Mouse (Mus musculus) ovary, postnatal 14 days (tissue): ENCODE measurements around the gene Serpinf2.
"Not testable (repeated sequence)": the region's sequence is repeated elsewhere in the genome, so short reads cannot be mapped to it uniquely, and the experiment has no call there.

Source experiments
- DNase-seq: peaks from one replicate; pipeline ENCODE4 v3.0.0; 2022; ENCODE audit warnings: low spot score

The Serpinf2 gene

DNA sequence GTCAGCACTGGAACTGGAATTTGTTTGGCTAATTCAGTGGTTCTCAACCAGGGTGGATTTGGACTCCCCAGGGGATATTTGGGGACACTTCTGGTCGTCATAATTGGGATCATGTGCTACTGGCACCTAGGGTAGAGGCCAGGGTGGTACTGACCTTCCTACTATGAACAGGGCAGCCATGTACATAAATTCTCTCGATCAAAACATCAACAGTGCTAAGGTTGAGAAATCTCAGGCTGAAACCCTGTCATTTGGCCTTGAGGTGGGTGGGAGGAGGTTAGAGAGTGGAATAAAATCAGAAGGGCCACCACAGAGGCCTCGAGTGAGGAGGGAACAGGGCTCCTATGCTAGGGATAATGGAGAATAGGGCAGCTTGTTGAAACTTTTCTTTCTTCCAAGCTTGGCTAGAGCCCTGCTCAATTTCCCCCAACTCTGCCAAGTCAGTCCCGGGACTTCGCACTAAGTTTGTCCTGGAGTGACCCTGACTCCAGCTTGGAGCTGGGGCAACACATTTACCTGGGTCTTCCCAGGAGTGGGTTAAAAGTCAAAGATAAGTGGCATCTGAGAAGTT is 19.8 kb upstream of the Serpinf2 start:
- no peak for DNase-seq

DNA sequence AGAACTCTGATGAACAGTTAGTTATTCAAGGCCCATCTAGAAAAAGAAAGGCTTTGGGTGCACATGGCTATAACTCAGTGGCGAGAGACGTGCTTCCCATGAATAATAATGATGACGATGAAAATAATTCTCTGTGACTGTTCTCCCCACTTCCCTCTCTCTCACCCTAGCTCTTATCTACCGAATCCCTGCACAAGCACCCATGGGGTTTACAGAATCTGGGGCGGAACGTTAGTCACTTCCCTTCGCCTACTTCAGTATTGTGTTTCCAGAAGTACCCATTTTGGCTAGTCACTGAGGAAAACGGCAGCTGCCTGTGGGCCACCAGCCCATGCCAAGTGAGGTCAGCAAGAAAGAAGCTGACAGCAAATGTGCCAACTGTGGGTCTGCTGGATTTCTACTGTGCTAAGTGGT is 19.2 kb upstream of the Serpinf2 start:
- no peak for DNase-seq

GRCm38 (mm10) chr11:75458169-75458568 is 18.8 kb upstream of the Serpinf2 start:
- DNase-seq = no peak

GRCm38 (mm10) chr11:75456440-75456871 is 17.1 kb upstream of the Serpinf2 start:
- no peak for DNase-seq

DNA sequence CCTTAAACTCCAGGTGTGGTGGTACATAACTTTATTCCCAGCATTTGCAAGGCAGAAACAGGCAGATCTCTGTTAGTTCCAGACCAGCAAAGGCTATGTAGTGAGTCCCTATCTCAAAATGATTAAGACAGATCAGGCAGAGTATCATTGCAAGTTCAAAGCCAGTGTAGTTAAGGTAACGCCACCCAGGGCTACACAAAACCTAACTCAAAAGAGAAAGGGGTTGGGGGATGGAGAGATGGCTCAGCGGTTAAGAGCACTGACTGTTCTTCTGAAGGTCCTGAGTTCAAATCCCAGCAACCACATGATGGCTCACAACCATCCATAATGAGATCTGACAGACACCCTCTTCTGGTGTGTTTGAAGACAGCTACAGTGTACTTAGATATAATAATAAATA is 16.6 kb upstream of the Serpinf2 start:
- not testable (repeated sequence) for DNase-seq

DNA sequence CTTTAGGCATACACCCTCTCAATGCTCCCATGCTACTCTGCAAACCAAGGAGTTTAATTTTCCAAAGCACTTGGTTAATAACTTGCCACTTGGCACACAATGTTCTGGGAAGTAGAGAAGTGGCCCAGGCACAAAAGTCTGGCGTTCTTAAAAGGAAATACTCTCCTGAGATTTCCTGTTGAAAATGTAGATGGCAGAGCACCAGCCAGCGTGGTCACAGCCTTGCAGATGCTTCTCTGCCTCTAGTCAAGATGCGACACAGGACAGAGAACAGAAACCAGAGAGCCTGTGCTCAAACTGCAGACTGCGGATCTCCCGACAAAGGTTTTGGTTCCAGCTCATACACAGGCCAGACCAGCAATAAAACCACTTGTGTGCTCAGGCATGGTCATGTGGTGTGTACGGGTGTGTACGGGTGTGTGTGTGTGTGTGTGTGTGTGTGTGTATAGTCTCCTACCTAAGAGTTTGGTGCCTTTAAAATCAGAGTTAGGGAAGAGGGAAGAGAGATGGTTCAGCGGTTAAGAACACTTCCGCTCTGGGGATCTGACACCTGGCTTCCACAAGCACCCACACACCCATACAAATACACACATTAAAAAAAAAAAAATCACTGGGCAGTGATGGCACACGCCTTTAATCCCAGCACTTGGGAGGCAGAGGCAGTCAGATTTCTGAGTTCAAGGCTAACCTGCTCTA is 15.8 kb upstream of the Serpinf2 start:
- no peak for DNase-seq

DNA sequence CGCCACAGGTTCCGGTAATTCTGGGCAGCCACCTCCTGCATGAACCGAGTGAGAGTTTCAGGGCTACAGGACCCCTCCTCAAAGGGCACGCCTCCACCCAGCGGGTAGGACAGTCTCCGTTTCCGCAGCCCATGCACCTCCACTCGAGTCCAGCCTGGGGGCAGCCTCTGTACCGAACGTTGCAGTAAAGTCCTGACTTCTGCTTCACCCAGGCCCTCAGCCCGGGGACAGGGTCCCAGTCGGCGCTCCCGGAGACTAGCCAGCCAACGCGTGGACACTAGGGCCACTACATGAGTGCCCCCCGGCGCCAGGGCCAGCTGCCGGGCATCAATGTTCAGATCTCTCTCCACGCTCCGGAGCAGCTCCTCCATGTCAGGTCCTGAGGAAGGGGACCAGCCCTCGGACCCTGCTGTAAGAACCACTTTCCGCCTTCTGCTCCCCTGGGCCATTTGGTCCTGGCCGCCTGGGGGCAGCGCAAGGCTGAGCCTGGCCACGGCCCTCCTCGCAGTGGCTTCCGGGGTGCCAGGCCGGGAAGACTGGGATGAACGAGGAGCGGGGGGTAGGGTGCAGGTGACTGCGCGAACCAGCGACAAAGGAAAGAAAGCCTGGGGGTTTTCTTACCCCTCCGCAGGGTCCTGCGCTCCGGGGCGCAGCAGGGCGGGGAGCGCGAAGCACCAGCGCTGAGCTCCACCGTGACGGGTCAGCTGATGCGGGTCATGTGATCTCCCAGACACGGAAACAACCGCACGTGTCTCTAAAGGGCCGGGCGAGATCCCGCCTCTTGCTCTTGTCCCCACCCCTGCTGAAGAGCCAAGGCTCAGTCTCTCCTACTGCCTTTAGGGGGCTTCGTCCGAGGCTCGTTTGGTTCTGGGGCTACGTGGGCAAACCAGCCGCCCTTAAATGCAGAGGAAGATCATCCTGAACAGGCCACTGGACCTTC is 14.9 kb upstream of the Serpinf2 start, which contains the start of gene Wdr81:
Gene Wdr81, minus strand, starts transcription at position 727 of the 940 bp plus-strand sequence.
- DNase-seq = peak; percentile 70

GRCm38 (mm10) chr11:75452812-75453557 is 13.6 kb upstream of the Serpinf2 start:
- no peak for DNase-seq

DNA sequence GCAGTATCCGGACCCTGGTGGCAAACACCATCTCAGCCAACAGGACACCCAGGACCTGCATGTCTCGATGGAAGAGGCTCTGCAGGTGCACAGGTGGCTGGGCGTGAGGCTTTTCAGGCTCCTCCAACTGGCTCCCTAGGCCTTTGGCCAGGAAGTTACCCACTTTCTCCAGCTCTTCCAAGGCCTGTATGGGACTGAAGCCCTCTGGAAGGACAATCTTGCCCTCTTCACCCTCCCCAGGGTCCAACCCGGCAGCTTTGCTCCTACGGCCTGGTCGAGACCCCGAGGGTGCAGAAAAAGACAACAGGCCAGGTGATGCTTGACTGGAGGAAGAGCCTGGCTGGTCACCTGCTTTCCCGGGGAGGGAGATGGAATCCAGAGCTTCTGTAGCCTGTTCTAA is 12.7 kb upstream of the Serpinf2 start:
- DNase-seq = no peak

- no peak for DNase-seq
Measured at GRCm38 (mm10) chr11:75450936-75451335, 11.5 kb upstream of the Serpinf2 start.

DNA sequence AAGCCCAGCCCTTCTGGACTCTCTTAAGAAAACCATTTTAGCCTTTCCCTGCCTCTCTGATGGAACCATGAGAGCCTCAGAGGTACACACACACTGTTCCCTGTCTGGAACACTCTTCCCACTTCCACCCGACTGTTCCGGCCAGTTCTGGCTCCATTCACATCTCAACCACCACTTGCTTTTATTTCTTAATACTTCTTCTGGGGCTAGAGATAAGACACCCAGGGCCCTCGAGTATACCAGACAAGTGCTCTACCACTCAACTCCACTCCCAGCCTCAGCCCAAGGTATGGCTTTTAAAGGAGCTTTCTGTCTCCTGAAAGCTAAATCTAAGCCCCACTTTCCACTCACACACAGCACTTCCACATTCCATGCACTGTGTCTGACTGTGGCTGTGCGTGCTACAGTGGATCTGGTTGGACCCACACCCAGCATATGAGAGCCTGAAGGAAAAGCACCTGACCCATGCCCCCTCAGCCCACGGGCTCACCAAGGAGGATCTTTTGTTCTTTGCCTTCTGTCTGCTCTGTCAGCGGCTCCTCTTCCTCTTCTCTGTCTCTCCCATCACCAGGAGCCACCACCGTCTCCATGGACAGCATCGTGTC is 11.0 kb upstream of the Serpinf2 start:
- DNase-seq = no peak

GRCm38 (mm10) chr11:75449695-75450094 is 10.3 kb upstream of the Serpinf2 start:
- no peak for DNase-seq

DNA sequence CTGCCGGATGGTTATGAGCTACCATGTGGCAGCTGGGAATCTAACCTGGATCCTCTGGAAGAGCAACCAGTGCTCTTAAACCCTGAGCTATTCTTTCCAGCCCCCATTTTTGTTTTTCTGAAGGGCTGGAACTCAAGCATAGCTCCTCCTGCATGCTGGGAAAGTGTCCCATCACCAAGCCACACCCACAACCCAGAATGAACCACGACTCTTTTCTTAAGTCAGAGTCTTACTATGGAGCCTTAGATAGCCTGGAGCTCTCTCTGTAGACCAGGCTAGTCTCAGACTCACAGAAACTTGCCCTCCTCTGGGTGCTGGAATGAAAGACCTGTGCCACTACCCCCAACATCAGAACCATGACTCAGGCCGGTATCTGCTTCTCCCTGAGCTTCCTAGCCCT is 9.2 kb upstream of the Serpinf2 start:
- no peak for DNase-seq

DNA sequence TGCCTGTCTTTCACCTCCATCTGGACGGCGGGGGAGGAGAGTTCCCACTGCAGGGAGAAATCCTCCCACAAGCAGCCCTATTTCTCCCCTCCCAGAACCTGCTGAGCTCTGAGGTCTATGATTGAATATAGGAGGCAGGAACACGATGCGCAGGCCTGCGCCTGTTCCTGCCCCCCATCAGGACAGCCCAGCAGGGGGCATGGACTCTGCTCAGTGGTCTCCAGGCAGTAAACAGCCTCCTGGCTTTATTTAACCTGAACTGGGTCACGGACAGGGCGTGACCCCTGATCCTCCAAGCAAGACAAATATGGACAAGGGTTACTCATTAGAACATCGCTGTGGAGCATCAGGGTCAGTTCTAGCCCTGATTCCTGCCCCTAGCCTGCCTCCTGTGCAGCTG is 4.3 kb upstream of the Serpinf2 start:
- DNase-seq = no peak

- DNase-seq = no peak
Measured at GRCm38 (mm10) chr11:75441601-75442000, 2.2 kb upstream of the Serpinf2 start.

DNA sequence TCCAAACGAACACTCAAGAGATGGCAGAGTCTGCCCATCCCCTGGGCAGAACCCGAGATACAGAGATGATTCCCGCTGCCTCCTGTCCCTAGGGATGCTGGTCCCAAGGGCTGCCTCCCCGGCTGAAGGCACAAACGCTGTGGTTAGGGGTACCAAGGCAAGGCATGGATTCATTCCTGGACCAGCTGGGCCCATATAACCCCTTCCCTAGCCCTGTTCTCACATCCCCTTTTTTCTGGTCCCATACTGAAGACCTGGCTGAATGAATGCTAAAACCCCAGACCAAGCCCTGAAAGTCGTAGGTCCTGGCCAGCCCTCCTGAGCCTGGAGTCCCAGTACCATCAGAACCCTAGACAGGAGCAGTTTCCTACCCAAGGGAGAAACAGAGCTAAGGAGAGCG is 1.6 kb upstream of the Serpinf2 start:
- DNase-seq = no peak

DNA sequence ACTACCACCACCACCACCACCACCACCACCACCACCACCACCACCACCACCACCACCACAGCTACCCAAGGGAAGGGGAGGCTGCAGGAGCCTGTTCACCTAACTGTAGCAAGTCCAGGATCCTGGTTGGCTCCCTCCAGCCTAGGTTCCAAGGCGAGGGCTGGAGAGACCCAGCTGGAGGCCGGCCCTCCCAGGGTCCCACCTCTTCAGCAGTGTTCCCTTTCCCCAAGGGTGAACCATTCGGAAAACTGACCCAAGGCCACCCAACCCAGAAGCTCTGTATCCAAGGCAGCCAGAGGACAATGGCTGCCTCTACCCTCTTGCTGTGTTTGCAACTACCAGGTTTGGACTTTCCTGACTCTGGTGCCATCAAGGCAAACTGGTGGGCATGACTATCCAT is 560 bp upstream of the Serpinf2 start:
- no peak for DNase-seq

DNA sequence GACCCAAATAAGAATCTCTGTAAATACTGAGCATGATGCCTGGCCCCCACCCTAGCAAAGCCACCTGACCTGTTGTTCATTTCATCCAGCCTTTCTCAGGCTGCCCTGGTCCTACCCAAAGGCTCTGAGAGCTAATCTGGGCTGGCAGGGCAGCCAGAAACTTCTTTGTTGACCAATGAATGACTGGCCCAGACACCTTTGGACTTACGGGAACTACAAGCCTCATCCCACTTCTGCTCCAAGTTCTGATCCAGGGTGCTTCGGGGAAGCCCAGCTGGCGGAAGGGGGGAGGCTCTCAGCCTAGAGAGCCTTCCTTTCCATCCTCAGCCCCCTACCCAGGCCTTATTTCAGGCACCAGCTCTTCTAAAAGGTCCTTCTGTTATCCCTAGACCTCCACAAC is 587 bp downstream of the Serpinf2 start:
- no peak for DNase-seq

GRCm38 (mm10) chr11:75438194-75438593 is 1.2 kb downstream of the Serpinf2 start:
- DNase-seq = no peak

GRCm38 (mm10) chr11:75434138-75434537 is 5.3 kb downstream of the Serpinf2 start:
- DNase-seq = no peak

DNA sequence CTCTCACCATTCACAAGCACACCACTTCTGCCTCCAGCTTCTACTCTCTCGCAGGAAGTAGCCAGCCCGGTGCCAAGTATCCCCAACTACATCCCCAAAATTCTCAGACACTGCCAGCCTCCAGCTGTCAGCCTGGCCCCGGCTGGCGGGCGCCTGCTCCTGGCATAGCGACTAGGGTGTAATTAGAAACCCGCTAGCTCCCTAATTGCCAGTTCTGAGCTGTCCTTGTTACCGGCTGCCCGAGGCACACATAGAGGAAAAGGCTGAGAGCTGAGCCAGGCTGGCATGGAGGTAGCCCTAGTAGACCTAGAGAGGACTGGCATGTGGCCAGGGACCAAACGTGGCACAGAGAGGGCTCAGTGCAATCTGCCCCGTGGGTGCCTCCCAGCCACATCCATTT is 8.1 kb downstream of the Serpinf2 start:
- no peak for DNase-seq
